Mouse (Mus musculus): Measurements from ENCODE around the gene Tasp1.

GRCm38 (mm10) chr2:140024937-140025336, 41.7 kb downstream of the Tasp1 start:
- no peak for TF ChIP-seq GATA1 (IDR thresholded peaks at IDR 0.05; ENCODE audit: borderline replicate concordance, low read length)
- TF ChIP-seq FLI1 (IDR thresholded peaks at IDR 0.05; ENCODE audit: low read length), result no peak
